Mouse (Mus musculus): ENCODE data around the gene Olfr135. TPM values are rescaled to one million over a fixed set of nuclear protein-coding genes. Genes with fewer than 3 reads are reported as not detected.

Olfr135 gene
- total RNA-seq (2015) (not detected in 2 replicates), total RNA-seq (2017) (not detected in 2 replicates)

GRCm38 (mm10) chr17:38204035-38204434 lies at the start of gene Olfr135:
Olfr135 (plus strand) TSS chr17:38204335.
- no peak for ATAC-seq (replicated peaks; ENCODE audit: poor library complexity)

DNA sequence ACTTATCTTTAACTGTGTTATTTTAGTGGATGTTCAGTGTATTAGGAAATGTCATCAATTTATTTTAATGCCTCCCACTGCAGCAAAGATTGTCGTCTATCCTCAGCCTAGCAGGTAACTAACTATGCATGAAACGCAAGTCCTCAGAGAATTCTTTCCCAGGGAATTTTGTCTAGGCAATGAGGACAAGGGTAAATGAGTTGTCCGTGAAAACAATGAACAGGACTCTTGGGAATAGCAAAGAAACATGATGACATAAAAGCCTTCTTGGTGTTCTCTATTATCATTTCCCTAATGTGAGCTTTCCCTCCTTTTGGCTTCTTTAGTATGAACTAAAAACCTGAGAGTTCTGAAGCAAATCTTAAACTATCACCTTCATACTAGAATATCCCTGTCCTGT lies 33.0 kb upstream of the Olfr135 start, which contains the start of gene Olfr134:
Olfr134 (plus strand) TSS at position 301 of the 400 bp plus-strand sequence.
- ATAC-seq (replicated peaks; ENCODE audit: poor library complexity): no peak

Other genes starting within 250 kb of the Olfr135 start
- not detected in 2 replicates for gene Olfr129, start 144.3 kb upstream of the Olfr135 start, total RNA-seq (2015)
- not detected in 2 replicates for gene Olfr129, start 144.3 kb upstream of the Olfr135 start, total RNA-seq (2017)
- gene Olfr130, start 140.4 kb upstream of the Olfr135 start, total RNA-seq (2015): not detected in 2 replicates
- not detected in 2 replicates for gene Olfr130, start 140.4 kb upstream of the Olfr135 start, total RNA-seq (2017)
- not detected in 2 replicates for gene Olfr131, start 115.6 kb upstream of the Olfr135 start, total RNA-seq (2015)
- gene Olfr131, start 115.6 kb upstream of the Olfr135 start, total RNA-seq (2017): not detected in 2 replicates
- gene Olfr132, start 69.8 kb upstream of the Olfr135 start, total RNA-seq (2015): not detected in 2 replicates
- not detected in 2 replicates for gene Olfr132, start 69.8 kb upstream of the Olfr135 start, total RNA-seq (2017)
- not detected in 2 replicates for gene Olfr133, start 59.1 kb upstream of the Olfr135 start, total RNA-seq (2015)
- gene Olfr133, start 59.1 kb upstream of the Olfr135 start, total RNA-seq (2017): not detected in 2 replicates
- not detected in 2 replicates for gene Olfr134, start 32.9 kb upstream of the Olfr135 start, total RNA-seq (2015)
- not detected in 2 replicates for gene Olfr134, start 32.9 kb upstream of the Olfr135 start, total RNA-seq (2017)
- not detected in 2 replicates for gene Olfr138, start 56.7 kb downstream of the Olfr135 start, total RNA-seq (2015)
- gene Olfr138, start 56.7 kb downstream of the Olfr135 start, total RNA-seq (2017): not detected in 2 replicates
- gene Olfr137, start 103.2 kb downstream of the Olfr135 start, total RNA-seq (2015): not detected in 2 replicates
- not detected in 2 replicates for gene Olfr137, start 103.2 kb downstream of the Olfr135 start, total RNA-seq (2017)
- gene Olfr136, start 125.5 kb downstream of the Olfr135 start, total RNA-seq (2015): not detected in 2 replicates
- not detected in 2 replicates for gene Olfr136, start 125.5 kb downstream of the Olfr135 start, total RNA-seq (2017)
- gene Esp36, start 215.8 kb downstream of the Olfr135 start, total RNA-seq (2015): not detected in 2 replicates
- not detected in 2 replicates for gene Esp36, start 215.8 kb downstream of the Olfr135 start, total RNA-seq (2017)